In the genomic region with DNA sequence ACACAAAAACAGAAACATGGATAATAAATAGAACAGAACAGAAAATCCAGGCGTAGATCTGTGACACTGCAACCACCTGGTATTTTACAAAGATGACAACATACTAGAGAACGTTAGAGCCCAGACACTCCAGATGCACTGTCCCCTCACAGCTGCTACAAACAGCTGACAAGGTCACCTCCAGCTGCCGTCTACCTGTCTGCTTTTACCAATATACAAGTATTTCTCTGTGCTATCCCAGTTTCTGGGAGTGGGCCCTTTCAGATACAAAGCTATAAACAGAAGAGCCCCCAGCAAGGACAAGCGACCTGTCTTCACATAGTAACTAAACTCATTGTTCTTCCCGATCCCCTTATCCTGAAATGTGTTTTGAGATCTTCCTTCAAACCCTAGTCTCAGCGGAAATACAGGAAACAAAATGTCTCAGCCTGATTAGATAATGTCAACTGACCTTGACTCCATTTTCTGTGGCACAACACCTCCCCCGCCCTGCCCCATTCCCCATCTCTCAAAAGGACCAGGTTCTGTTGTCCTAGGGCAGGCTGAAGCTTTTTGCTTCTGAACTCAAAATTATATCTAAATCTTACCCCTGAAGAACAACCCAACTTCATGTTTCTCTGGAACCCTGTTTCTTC, we compare ENCODE assay signal across 30 mouse cellular contexts. TPM values are rescaled to one million over a fixed set of nuclear protein-coding genes. Genes with fewer than 3 reads are reported as not detected.
DNase-seq lines count a peak whose midpoint lies in the region; ATAC-seq lines count a peak whose summit lies in the region.
"Had no signal": no experiment of that assay in that cellular context is flagged by ENCODE, and none has a peak within 500 bp of the region (broad histone marks: within the 10 kb centered on the region; RNA-seq: fewer than 3 reads in every experiment).

No protein-coding gene starts in this region.

- 32% methylated on average over 7 of the region's 7 CpGs for WGBS in heart, embryonic 13.5 days
- 41% methylated on average over 7 of the region's 7 CpGs for WGBS in intestine, embryonic 16.5 days

- no peak overlapping the region for H3K9ac ChIP-seq in heart, embryonic 13.5 days
- no peak overlapping the region for H3K9ac ChIP-seq in intestine, embryonic 16.5 days (ENCODE audit: low read depth, low read length)
- H3K9ac ChIP-seq: embryonic facial prominence, embryonic 13.5 days; limb, embryonic 15.5 days; midbrain, embryonic 15.5 days; stomach, embryonic 15.5 days had no signal

- no peak overlapping the region for H3K4me2 ChIP-seq in heart, embryonic 13.5 days
- H3K4me2 ChIP-seq in intestine, embryonic 16.5 days (ENCODE audit: low read depth, low read length), result no peak overlapping the region
- H3K4me2 ChIP-seq: embryonic facial prominence, embryonic 13.5 days; limb, embryonic 15.5 days; midbrain, embryonic 15.5 days; stomach, embryonic 15.5 days had no signal

- H3K27ac ChIP-seq in heart, embryonic 13.5 days (replicated peaks), result peak overlapping the region; percentile 43
- H3K27ac ChIP-seq in intestine, embryonic 16.5 days (ENCODE audit: low read length), result no peak overlapping the region
- H3K27ac ChIP-seq: embryonic facial prominence, embryonic 13.5 days; hindbrain, embryonic 10.5 days; limb, embryonic 10.5 days; midbrain, embryonic 15.5 days; stomach, embryonic 15.5 days had no signal

- H3K4me1 ChIP-seq in heart, embryonic 13.5 days, result peaks cover 28% of the 10 kb centered on the region
- H3K4me1 ChIP-seq in intestine, embryonic 16.5 days (ENCODE audit: control insufficient read depth, insufficient read depth, low read length), result no peaks in the 10 kb centered on the region
- H3K4me1 ChIP-seq: embryonic facial prominence, embryonic 13.5 days; hindbrain, embryonic 10.5 days; limb, embryonic 15.5 days; midbrain, embryonic 15.5 days; stomach, embryonic 15.5 days had no signal

- H3K36me3 ChIP-seq in heart, embryonic 13.5 days, result peaks cover 29% of the 10 kb centered on the region
- H3K36me3 ChIP-seq in intestine, embryonic 16.5 days (ENCODE audit: control insufficient read depth, insufficient read depth, low read length), result peaks cover 6% of the 10 kb centered on the region; the same call in 1 of the 2 replicates

- ATAC-seq in frontal cortex, adult (ENCODE audit: low TSS enrichment), result 0 out of 2 replicates have a peak, but pooled peaks have one; percentile 16
- no peak for ATAC-seq in heart, embryonic 13.5 days (ENCODE audit: extremely low read depth, insufficient number of reproducible peaks, low FRiP score, low TSS enrichment)
- no peak for ATAC-seq in granulocyte monocyte progenitor cell, adult 5-6 weeks (replicated peaks; ENCODE audit: poor library complexity, severe bottlenecking)
- no peak for ATAC-seq in intestine, embryonic 16.5 days
- ATAC-seq: forebrain, embryonic 16.5 days; hindbrain, embryonic 16.5 days; lung, postnatal 0 days; midbrain, embryonic 15.5 days; Patski had no signal

- no peak for DNase-seq in frontal cortex, postnatal 10 days (ENCODE audit: low spot score in 2 of 2)
- no peak for DNase-seq in heart, postnatal 4 days
- peak; percentile 22 for DNase-seq in thymus, postnatal 4 days
- no peak for DNase-seq in thymus, postnatal 25 days
- DNase-seq: adrenal gland, postnatal 36 days; cerebellum, adult 18-20 months; cerebellum, postnatal 10 days; gastrocnemius, postnatal 10 days; kidney, adult 2 months; kidney, postnatal 36 days; layer of hippocampus, postnatal 36 days; lung, adult 18-20 months; lung, postnatal 4 days; right cerebral cortex, postnatal 25 days had no signal

- H3K27me3 ChIP-seq in heart, embryonic 13.5 days (replicated peaks), result no peaks in the 10 kb centered on the region
- H3K27me3 ChIP-seq in intestine, embryonic 16.5 days (replicated peaks; ENCODE audit: control insufficient read depth, insufficient read depth, low read length), result no peaks in the 10 kb centered on the region
- H3K27me3 ChIP-seq: embryonic facial prominence, embryonic 13.5 days; limb, embryonic 15.5 days; midbrain, embryonic 15.5 days; Patski; stomach, embryonic 15.5 days had no signal

- H3K4me3 ChIP-seq in heart, embryonic 13.5 days, result no peak overlapping the region
- no peak overlapping the region for H3K4me3 ChIP-seq in intestine, embryonic 16.5 days (ENCODE audit: low read length)
- H3K4me3 ChIP-seq: embryonic facial prominence, embryonic 13.5 days; erythroblast, embryonic 14.5 days; hindbrain, embryonic 10.5 days; limb, embryonic 10.5 days; limb, embryonic 15.5 days; midbrain, embryonic 15.5 days; stomach, embryonic 15.5 days had no signal

- peaks cover 6% of the 10 kb centered on the region for H3K9me3 ChIP-seq in heart, embryonic 13.5 days
- peaks cover 5% of the 10 kb centered on the region; the same call in 1 of the 2 replicates for H3K9me3 ChIP-seq in intestine, embryonic 16.5 days (ENCODE audit: control insufficient read depth, low read length)
- H3K9me3 ChIP-seq: limb, embryonic 10.5 days; midbrain, embryonic 15.5 days; stomach, embryonic 15.5 days had no signal

RNA-seq across cellular contexts. Expression of gene Cbx3, which starts 16.0 kb away (rescaled TPM):
- polyA plus RNA-seq in heart, embryonic 13.5 days (2015; fragmentation: Nextera tagmentation; extraction: Ambion mirVana), result 320 and 353 TPM in 2 replicates
- 100 to 1,000 TPM; 172 to 178 TPM for total RNA-seq in heart, postnatal 4 days (2021)
- total RNA-seq in granulocyte monocyte progenitor cell, adult 5-6 weeks (2014; fragmentation: Nextera tagmentation), result 259 and 278 TPM in 2 replicates
- 377 and 496 TPM in 2 replicates for total RNA-seq in granulocyte monocyte progenitor cell, adult 5-6 weeks (2017)
- polyA plus RNA-seq in intestine, embryonic 16.5 days (2015; fragmentation: Nextera tagmentation; extraction: Ambion mirVana), result 266 and 290 TPM in 2 replicates

RNA-seq across cellular contexts. Expression of gene Hnrnpa2b1, which starts 16.5 kb away (rescaled TPM):
- polyA plus RNA-seq in heart, embryonic 13.5 days (2015; fragmentation: Nextera tagmentation; extraction: Ambion mirVana), result 1,097 and 1,199 TPM in 2 replicates
- 100 to 1,000 TPM; 646 to 668 TPM for total RNA-seq in heart, postnatal 4 days (2021)
- 1,481 and 1,500 TPM in 2 replicates for total RNA-seq in granulocyte monocyte progenitor cell, adult 5-6 weeks (2014; fragmentation: Nextera tagmentation)
- 1,312 and 1,646 TPM in 2 replicates for total RNA-seq in granulocyte monocyte progenitor cell, adult 5-6 weeks (2017)
- 1,302 and 1,450 TPM in 2 replicates for polyA plus RNA-seq in intestine, embryonic 16.5 days (2015; fragmentation: Nextera tagmentation; extraction: Ambion mirVana)

RNA-seq across cellular contexts. Expression of gene Snx10, which starts 37.5 kb away (rescaled TPM):
- polyA plus RNA-seq in heart, embryonic 13.5 days (2015; fragmentation: Nextera tagmentation; extraction: Ambion mirVana), result 16.5 and 16.6 TPM in 2 replicates
- total RNA-seq in heart, postnatal 4 days (2021), result 10 to 100 TPM in 1 of 2 experiments, 1 to 10 TPM in 1; 7.9 to 10.4 TPM
- 54.5 and 58.4 TPM in 2 replicates for total RNA-seq in granulocyte monocyte progenitor cell, adult 5-6 weeks (2014; fragmentation: Nextera tagmentation)
- total RNA-seq in granulocyte monocyte progenitor cell, adult 5-6 weeks (2017), result 57.2 and 65.3 TPM in 2 replicates
- polyA plus RNA-seq in intestine, embryonic 16.5 days (2015; fragmentation: Nextera tagmentation; extraction: Ambion mirVana), result 11.3 and 12.1 TPM in 2 replicates
- polyA plus RNA-seq: erythroblast, embryonic 14.5 days; G1E had no signal

RNA-seq across cellular contexts. Expression of gene Nfe2l3, which starts 53.7 kb away (rescaled TPM):
- polyA plus RNA-seq in heart, embryonic 13.5 days (2015; fragmentation: Nextera tagmentation; extraction: Ambion mirVana), result 3.0 and 3.1 TPM in 2 replicates
- total RNA-seq in heart, postnatal 4 days (2021), result 1 to 10 TPM; 1.1 to 2.2 TPM
- total RNA-seq in granulocyte monocyte progenitor cell, adult 5-6 weeks (2014; fragmentation: Nextera tagmentation), result not detected in 2 replicates
- 0.73 TPM in 1 of 2 replicates, not detected in the other for total RNA-seq in granulocyte monocyte progenitor cell, adult 5-6 weeks (2017)
- polyA plus RNA-seq in intestine, embryonic 16.5 days (2015; fragmentation: Nextera tagmentation; extraction: Ambion mirVana), result 0.95 and 1.2 TPM in 2 replicates
- polyA plus RNA-seq: erythroblast, embryonic 14.5 days; G1E had no signal

Comparison
In these comparisons a context has a peak if more than half of its experiments do, and no peak if none do; other contexts are left out.
1. RNA of gene Snx10, which starts 37.5 kb away (total RNA-seq): 54.5 to 65.3 TPM in granulocyte monocyte progenitor cell, adult 5-6 weeks; 7.9 to 10.4 TPM in heart, postnatal 4 days; every median in the first group is over 4 times any median in the second.